10 mouse cellular contexts compared by ENCODE assay signal in the genomic region with DNA sequence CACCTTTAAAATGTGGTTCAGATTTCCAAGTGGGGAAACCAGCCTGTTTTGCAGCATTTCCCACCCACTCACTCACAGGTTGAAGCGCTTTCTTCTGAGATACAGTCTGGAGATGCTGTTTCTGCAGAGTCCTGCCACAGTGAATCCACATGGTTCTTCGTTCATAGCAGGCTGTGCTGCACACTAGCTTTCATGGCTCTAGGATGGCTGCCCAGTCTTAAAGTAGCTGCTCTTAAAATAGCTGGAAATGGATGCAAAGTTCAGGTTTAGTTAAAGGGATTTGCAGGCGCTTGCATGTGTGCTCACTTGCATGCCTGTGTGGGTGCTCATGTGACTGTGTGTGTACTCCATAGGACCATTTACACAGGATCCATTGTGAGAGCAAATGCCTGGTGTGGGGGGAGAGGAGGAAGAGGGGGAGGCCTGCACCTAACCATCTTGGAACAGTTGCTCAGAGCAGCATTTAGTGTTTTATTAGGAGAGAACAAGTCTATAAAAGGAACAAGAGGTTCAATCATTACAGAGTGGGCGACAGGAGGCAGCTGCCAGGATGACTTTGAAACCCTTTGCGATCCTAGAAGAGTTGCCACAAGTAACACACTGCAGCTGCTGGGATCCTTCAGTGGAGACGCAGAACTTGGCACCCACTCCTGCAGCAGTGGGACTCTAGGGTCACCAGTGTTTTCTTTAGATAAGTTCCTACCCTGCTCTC.
A peak's percentile ranks its signal among the peaks of the same experiment; 100 is the strongest.
DNase-seq lines count a peak whose midpoint lies in the region; ATAC-seq lines count a peak whose summit lies in the region.
"Had no signal": no experiment of that assay in that cellular context is flagged by ENCODE, and none has a peak within 500 bp of the region (broad histone marks: within the 10 kb centered on the region; RNA-seq: fewer than 3 reads in every experiment).

No protein-coding gene starts in this region.

- H3K27me3 ChIP-seq in kidney, embryonic 14.5 days (ENCODE audit: control insufficient read depth, insufficient read depth, low read length), result no peaks in the 10 kb centered on the region
- no peaks in the 10 kb centered on the region for H3K27me3 ChIP-seq in embryonic facial prominence, embryonic 12.5 days
- H3K27me3 ChIP-seq in hindbrain, embryonic 16.5 days (replicated peaks; ENCODE audit: control insufficient read depth, insufficient read depth, low read length), result no peaks in the 10 kb centered on the region

- 41% methylated on average over 6 of the region's 6 CpGs for WGBS in kidney, embryonic 14.5 days
- 48% methylated on average over 6 of the region's 6 CpGs for WGBS in embryonic facial prominence, embryonic 12.5 days
- WGBS in hindbrain, embryonic 16.5 days, result 53% methylated on average over 6 of the region's 6 CpGs

- H3K9ac ChIP-seq in kidney, embryonic 14.5 days (ENCODE audit: low read depth, low read length), result no peak overlapping the region
- no peak overlapping the region for H3K9ac ChIP-seq in embryonic facial prominence, embryonic 12.5 days
- H3K9ac ChIP-seq in hindbrain, embryonic 16.5 days (ENCODE audit: low read depth, low read length), result no peak overlapping the region

- H3K4me2 ChIP-seq in kidney, embryonic 14.5 days (replicated peaks; ENCODE audit: low read depth, low read length), result no peak overlapping the region
- H3K4me2 ChIP-seq in embryonic facial prominence, embryonic 12.5 days (replicated peaks), result no peak overlapping the region
- H3K4me2 ChIP-seq in hindbrain, embryonic 16.5 days (ENCODE audit: low read length), result no peak overlapping the region

- no peak overlapping the region for H3K4me3 ChIP-seq in kidney, embryonic 14.5 days (ENCODE audit: low read length)
- H3K4me3 ChIP-seq in embryonic facial prominence, embryonic 12.5 days, result no peak overlapping the region
- H3K4me3 ChIP-seq in hindbrain, embryonic 16.5 days (ENCODE audit: low read length), result no peak overlapping the region

- ATAC-seq in kidney, embryonic 14.5 days (ENCODE audit: low FRiP score, low TSS enrichment), result peak; percentile 59; the same call in 1 of the 2 replicates
- ATAC-seq in embryonic facial prominence, embryonic 12.5 days (ENCODE audit: insufficient number of reproducible peaks, insufficient read depth, low FRiP score, low TSS enrichment), result no peak
- no peak for ATAC-seq in hindbrain, embryonic 16.5 days
- ATAC-seq: midbrain, embryonic 16.5 days had no signal

- DNase-seq in kidney, adult 9 months, result no peak
- DNase-seq in kidney, postnatal 4 days, result peak; percentile 67 to 71
- DNase-seq in lung, postnatal 36 days, result peak; percentile 67
- no peak for DNase-seq in adrenal gland, adult (ENCODE audit: inconsistent age in 2 of 2, low spot score in 1 of 2)
- no peak for DNase-seq in embryo, embryonic 9.5 days (ENCODE audit: extremely low spot score)
- DNase-seq: adrenal gland, postnatal 25 days had no signal

- H3K36me3 ChIP-seq in kidney, embryonic 14.5 days (ENCODE audit: control insufficient read depth, insufficient read depth, low read length), result no peaks in the 10 kb centered on the region
- no peaks in the 10 kb centered on the region for H3K36me3 ChIP-seq in embryonic facial prominence, embryonic 12.5 days
- no peaks in the 10 kb centered on the region for H3K36me3 ChIP-seq in hindbrain, embryonic 16.5 days (ENCODE audit: control insufficient read depth, insufficient read depth, low read length)

- no peaks in the 10 kb centered on the region for H3K9me3 ChIP-seq in kidney, embryonic 14.5 days (ENCODE audit: control insufficient read depth, low read length)
- H3K9me3 ChIP-seq in embryonic facial prominence, embryonic 12.5 days, result no peaks in the 10 kb centered on the region
- no peaks in the 10 kb centered on the region for H3K9me3 ChIP-seq in hindbrain, embryonic 16.5 days (ENCODE audit: control insufficient read depth, low read length)

- peaks cover 33% of the 10 kb centered on the region for H3K4me1 ChIP-seq in kidney, embryonic 14.5 days (ENCODE audit: control insufficient read depth, insufficient read depth, low read length)
- H3K4me1 ChIP-seq in embryonic facial prominence, embryonic 12.5 days, result peaks cover 31% of the 10 kb centered on the region
- peaks cover 2% of the 10 kb centered on the region; the same call in 1 of the 2 replicates for H3K4me1 ChIP-seq in hindbrain, embryonic 16.5 days (ENCODE audit: control insufficient read depth, insufficient read depth, low read depth, low read length)

- peak overlapping the region; percentile 65; the same call in 1 of the 2 replicates for H3K27ac ChIP-seq in kidney, embryonic 14.5 days (ENCODE audit: low read depth, low read length)
- 0 out of 2 replicates have a peak overlapping the region, but pooled peaks have one; percentile 42 for H3K27ac ChIP-seq in embryonic facial prominence, embryonic 12.5 days
- no peak overlapping the region for H3K27ac ChIP-seq in hindbrain, embryonic 16.5 days (ENCODE audit: low read depth, low read length)

Comparison
In these comparisons a context has a peak if more than half of its experiments do, and no peak if none do; other contexts are left out.
1. DNase-seq: peak in kidney, postnatal 4 days (2 of 2) and lung, postnatal 36 days (single experiment); none in kidney, adult 9 months (single experiment), adrenal gland, adult (0 of 2) and embryo, embryonic 9.5 days (single experiment).